Mouse (Mus musculus) stomach, embryonic 16.5 days (tissue): Measurements from ENCODE around the gene Tac1. TPM values are rescaled to one million over a fixed set of nuclear protein-coding genes. Genes with fewer than 3 reads are reported as not detected.
"Not testable (repeated sequence)": the region's sequence is repeated elsewhere in the genome, so short reads cannot be mapped to it uniquely, and the experiment has no call there.

Experiments
- ATAC-seq: fragments of 200-750 bp; cut with Nextera tagmentation; 2 replicates; pipeline ENCODE4 v1.8.0; 2017; ENCODE audit warnings: moderate number of reproducible peaks, moderate TSS enrichment; ENCODE audit not compliant: insufficient read depth, low FRiP score
- H3K27ac ChIP-seq: fragments of 300-500 bp; sonication (generic); 2 replicates; pipeline ENCODE4 v1.5.1; 2014; ENCODE audit warnings: low read length
- H3K27me3 ChIP-seq: fragments of 300-500 bp; sonication (generic); 2 replicates; pipeline ENCODE4 v1.6.1; 2014; ENCODE audit warnings: low read length, control low read depth, mixed read lengths; ENCODE audit not compliant: control insufficient read depth, insufficient read depth
- H3K36me3 ChIP-seq: fragments of 300-500 bp; sonication (generic); 2 replicates; pipeline ENCODE4 v1.6.1; 2014; ENCODE audit warnings: low read length; ENCODE audit not compliant: control insufficient read depth, insufficient read depth
- H3K4me1 ChIP-seq: fragments of 300-500 bp; sonication (generic); 2 replicates; pipeline ENCODE4 v1.6.1; 2014; ENCODE audit warnings: low read length, control low read depth, mixed read lengths; ENCODE audit not compliant: control insufficient read depth, insufficient read depth
- H3K4me2 ChIP-seq: fragments of 300-500 bp; sonication (generic); 2 replicates; pipeline ENCODE4 v1.6.1; 2014; ENCODE audit warnings: low read depth, low read length, mixed read lengths
- H3K4me3 ChIP-seq: fragments of 300-500 bp; sonication (generic); replicated peaks from 2 replicates; pipeline ENCODE4 v1.5.1; 2014; ENCODE audit warnings: mild to moderate bottlenecking, low read length
- H3K9ac ChIP-seq: fragments of 300-500 bp; sonication (generic); 2 replicates; pipeline ENCODE4 v1.6.1; 2014; ENCODE audit warnings: low read length
- H3K9me3 ChIP-seq: fragments of 300-500 bp; sonication (generic); replicated peaks from 2 replicates; pipeline ENCODE4 v1.6.1; 2016; ENCODE audit warnings: low read length, control low read depth; ENCODE audit not compliant: control insufficient read depth
- WGBS: fragments of 180-500 bp; shearing (Covaris S2); extraction: QIAGEN DNeasy Blood & Tissue Kit; methylation state at CpG from one replicate; pipeline ENCODE4 v1.1.7; 2014; 5-methylcytosine and 5-hydroxymethylcytosine counted together
- polyA plus RNA-seq: library from polyadenylated mRNA; unstranded; fragments of >200 nt; fragmentation: Nextera tagmentation; extraction: Ambion mirVana; gene quantifications from 2 replicates; pipeline ENCODE4 v1.2.1, GENCODE M21; 2015

Gene Tac1
- polyA plus RNA-seq, 1 experiment from 2014 or later, result 31.4 TPM

- WGBS, result 63% methylated on average over 5 of the region's 5 CpGs
- H3K4me1 ChIP-seq, result no peaks in the 10 kb centered on the region
- ATAC-seq, result no peak
- no peak overlapping the region for H3K9ac ChIP-seq
- no peaks in the 10 kb centered on the region for H3K9me3 ChIP-seq
- H3K4me2 ChIP-seq, result no peak overlapping the region
- no peaks in the 10 kb centered on the region for H3K36me3 ChIP-seq
- no peak overlapping the region for H3K4me3 ChIP-seq
- H3K27me3 ChIP-seq, result no peaks in the 10 kb centered on the region
- no peak overlapping the region for H3K27ac ChIP-seq
Measured at GRCm38 (mm10) chr6:7598416-7598815, 43.7 kb downstream of the Tac1 start.

GRCm38 (mm10) chr6:7600228-7600627 is 45.5 kb downstream of the Tac1 start:
- Histone ChIP-seq H3K4me2 (no peak overlapping the region), H3K27me3 (no peaks in the 10 kb centered on the region), H3K9me3 (no peaks in the 10 kb centered on the region), H3K4me1 (no peaks in the 10 kb centered on the region), H3K36me3 (no peaks in the 10 kb centered on the region), H3K4me3 (no peak overlapping the region), H3K27ac (no peak overlapping the region), H3K9ac (no peak overlapping the region)
- WGBS, result 48% methylated on average over 2 of the region's 2 CpGs
- ATAC-seq, result no peak

- H3K4me1 ChIP-seq, result no peaks in the 10 kb centered on the region
- WGBS, result 64% methylated on average over 4 of the region's 4 CpGs
- no peaks in the 10 kb centered on the region for H3K9me3 ChIP-seq
- no peak overlapping the region for H3K4me2 ChIP-seq
- H3K27ac ChIP-seq, result no peak overlapping the region
- no peaks in the 10 kb centered on the region for H3K27me3 ChIP-seq
- no peak overlapping the region for H3K9ac ChIP-seq
- no peak overlapping the region for H3K4me3 ChIP-seq
- no peaks in the 10 kb centered on the region for H3K36me3 ChIP-seq
- no peak for ATAC-seq
Measured at GRCm38 (mm10) chr6:7601353-7602094, 46.8 kb downstream of the Tac1 start.

- not testable (repeated sequence) for H3K4me2 ChIP-seq, H3K9ac ChIP-seq, H3K4me3 ChIP-seq, H3K27ac ChIP-seq, ATAC-seq, H3K9me3 ChIP-seq, H3K4me1 ChIP-seq, H3K27me3 ChIP-seq, H3K36me3 ChIP-seq
- WGBS, result 89% methylated on average over 18 of the region's 19 CpGs
Measured at GRCm38 (mm10) chr6:7613676-7614075, 59.0 kb downstream of the Tac1 start.

Other genes with a start within 250 kb of the Tac1 start
- gene Asns, start 138.4 kb downstream of the Tac1 start, polyA plus RNA-seq, result 181 and 183 TPM in 2 replicates